Mouse (Mus musculus) neutrophil, adult 83 days (primary cell): ENCODE measurements around the gene Lrch2. TPM values are rescaled to one million over a fixed set of nuclear protein-coding genes. Genes with fewer than 3 reads are reported as not detected.

ENCODE experiments used
- total RNA-seq, 2 experiments: library from RNA; stranded (reverse); gene quantifications; one replicate each; pipeline ENCODE4 v1.2.4; 2023

The Lrch2 gene
- total RNA-seq = not detected

DNA sequence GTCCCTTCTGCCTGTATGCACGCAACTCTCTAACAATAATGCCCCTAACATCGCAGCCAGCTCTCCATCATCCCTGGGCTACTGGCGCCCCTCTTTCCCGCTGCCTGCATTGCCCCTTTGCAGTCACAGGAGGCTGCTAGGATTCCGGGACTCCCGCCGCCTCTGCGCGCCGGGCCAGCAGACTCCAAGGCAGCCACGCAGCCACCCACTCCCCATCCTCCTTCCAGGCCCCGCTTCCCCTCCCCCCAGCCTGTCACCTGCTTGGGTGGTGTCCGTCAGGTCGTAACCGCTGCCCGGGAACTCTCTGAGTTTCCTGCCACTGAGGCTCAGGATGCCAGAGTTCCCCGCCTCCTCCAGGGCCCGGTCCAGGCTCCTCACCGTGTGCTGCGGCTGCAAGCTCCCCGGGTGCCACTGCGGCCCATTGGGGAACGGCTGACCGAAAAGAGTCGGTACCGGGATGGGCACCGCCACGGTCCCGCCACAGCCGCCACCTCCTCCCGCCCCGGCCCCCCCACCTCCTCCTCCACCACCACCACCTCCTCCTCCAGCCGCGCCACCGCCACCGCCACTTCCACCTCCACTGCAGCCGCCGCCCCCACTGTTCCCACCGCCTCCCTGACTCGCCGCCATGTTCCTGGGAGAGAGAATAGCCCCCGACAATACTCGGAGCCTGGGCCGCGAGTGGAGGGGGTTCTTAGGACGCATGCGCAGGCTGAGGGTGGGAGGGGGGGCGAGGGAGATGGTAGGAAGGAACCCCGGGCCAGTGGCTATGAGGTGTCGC, at the start of gene Lrch2:
Gene Lrch2 (minus strand): TSS at position 661 of the 781 bp plus-strand sequence.

DNA sequence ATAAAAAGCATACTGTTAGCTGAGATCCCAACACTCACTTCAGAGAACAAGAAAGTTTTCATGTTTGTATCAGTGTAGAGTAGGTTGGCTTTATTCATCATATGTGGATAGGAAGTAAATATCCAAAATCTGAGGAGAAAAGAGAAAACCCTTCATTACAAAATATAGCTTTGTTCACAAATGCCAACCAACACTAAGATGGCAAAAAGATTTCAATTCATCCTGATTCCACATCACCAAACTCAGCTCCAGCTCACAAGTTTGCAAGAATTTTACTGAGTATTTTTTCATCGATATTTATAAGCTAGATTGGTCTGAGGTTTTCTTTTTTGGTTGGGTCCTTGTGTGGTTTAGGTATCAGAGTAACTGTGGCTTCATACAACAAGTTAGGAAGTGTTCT, 100.3 kb downstream of the Lrch2 start, which contains the start of gene Vmn1r239-ps:
Gene Vmn1r239-ps (minus strand): TSS at position 101 of the 400 bp plus-strand sequence.

DNA sequence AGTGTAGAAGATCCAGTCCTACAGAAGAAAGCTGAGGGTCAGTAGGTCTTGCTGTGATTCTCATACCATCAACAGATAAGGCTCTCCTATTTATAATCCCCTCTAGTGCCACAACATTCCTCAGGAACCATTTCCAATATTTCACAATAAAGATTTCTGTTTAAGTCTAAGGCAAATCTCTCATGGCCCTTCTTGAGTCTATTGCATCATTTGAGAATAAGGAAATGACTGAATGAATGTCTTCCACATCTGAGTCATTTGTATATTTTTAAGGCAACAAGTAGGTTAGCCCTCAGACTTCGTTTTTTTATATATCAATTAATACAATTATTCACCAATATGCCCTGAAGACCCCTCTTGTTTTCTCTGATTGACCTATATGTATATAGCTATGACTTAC, 124.8 kb downstream of the Lrch2 start, which contains the start of gene Il13ra2:
Gene Il13ra2 (minus strand): TSS at position 64 of the 400 bp plus-strand sequence.

Other genes with a start within 250 kb of the Lrch2 start
- not detected for gene Il13ra2, start 124.9 kb downstream of the Lrch2 start, total RNA-seq
- gene Vmn1r239-ps, start 100.4 kb downstream of the Lrch2 start, total RNA-seq = not detected
- gene Gm15128, start 211.9 kb upstream of the Lrch2 start, total RNA-seq = not detected